Mouse (Mus musculus) forebrain, embryonic 16.5 days (tissue): ENCODE measurements around the gene Gm12216. TPM values are rescaled to one million over a fixed set of nuclear protein-coding genes. Genes with fewer than 3 reads are reported as not detected.

Experiments
- microRNA-seq: library from miRNA; unstranded; fragments of <30 nt; microRNA quantifications from one replicate; pipeline ENCODE4, GENCODE M21; 2017
- polyA plus RNA-seq: library from polyadenylated mRNA; unstranded; fragments of >200 nt; fragmentation: Nextera tagmentation; extraction: Ambion mirVana; gene quantifications from 2 replicates; pipeline ENCODE4 v1.2.1, GENCODE M21; 2015

The Gm12216 gene
- polyA plus RNA-seq, 1 experiment from 2014 or later = 0.39 TPM

Small RNA genes lying within 50 kb of the gene (microRNA-seq; reads per million reads assigned to microRNA genes)
- gene Mir7671 = not detected

Other genes starting within 250 kb of the Gm12216 start
- 3.0 and 4.7 TPM in 2 replicates for gene Il4, start 240.6 kb downstream of the Gm12216 start, polyA plus RNA-seq
- not detected in 2 replicates for gene Il13, start 224.6 kb downstream of the Gm12216 start, polyA plus RNA-seq
- gene Rad50, start 151.9 kb downstream of the Gm12216 start, polyA plus RNA-seq = 14.8 and 17.1 TPM in 2 replicates
- gene Il5, start 138.5 kb downstream of the Gm12216 start, polyA plus RNA-seq = not detected in 2 replicates
- 2.5 and 3.4 TPM in 2 replicates for gene Irf1, start 89.2 kb downstream of the Gm12216 start, polyA plus RNA-seq
- gene Gm17334, start 86.1 kb downstream of the Gm12216 start, polyA plus RNA-seq = 0.24 TPM in 1 of 2 replicates, not detected in the other
- gene Slc22a5, start 32.4 kb upstream of the Gm12216 start, polyA plus RNA-seq = 11.8 and 12.0 TPM in 2 replicates
- gene Slc22a21, start 121.1 kb upstream of the Gm12216 start, polyA plus RNA-seq = 1.3 and 2.1 TPM in 2 replicates
- gene Slc22a4, start 168.8 kb upstream of the Gm12216 start, polyA plus RNA-seq = 0.87 and 2.2 TPM in 2 replicates
- gene Pdlim4, start 209.8 kb upstream of the Gm12216 start, polyA plus RNA-seq = 45.3 and 49.5 TPM in 2 replicates
- 6.8 and 8.6 TPM in 2 replicates for gene P4ha2, start 240.8 kb upstream of the Gm12216 start, polyA plus RNA-seq